Mouse (Mus musculus): ENCODE measurements at regions not wholly inside any gene's neighbourhood (a gene's known extent, or its start where the extent isn't known, plus 50 kb on each side); places are given as distances from the start of the nearest gene placed in this dataset.
A peak's percentile ranks its signal among the peaks of the same experiment; 100 is the strongest.
"Not testable (repeated sequence)": the region's sequence is repeated elsewhere in the genome, so short reads cannot be mapped to it uniquely, and the experiment has no call there.

- H3K27ac ChIP-seq (ENCODE audit: low read length) = peak overlapping the region; percentile 41; the same call in 1 of the 2 replicates
- peak; percentile 66; the same call in 1 of the 2 replicates for ATAC-seq
Observed at GRCm38 (mm10) chr11:40309646-40310045, 385.4 kb downstream of the Mat2b start.

DNA sequence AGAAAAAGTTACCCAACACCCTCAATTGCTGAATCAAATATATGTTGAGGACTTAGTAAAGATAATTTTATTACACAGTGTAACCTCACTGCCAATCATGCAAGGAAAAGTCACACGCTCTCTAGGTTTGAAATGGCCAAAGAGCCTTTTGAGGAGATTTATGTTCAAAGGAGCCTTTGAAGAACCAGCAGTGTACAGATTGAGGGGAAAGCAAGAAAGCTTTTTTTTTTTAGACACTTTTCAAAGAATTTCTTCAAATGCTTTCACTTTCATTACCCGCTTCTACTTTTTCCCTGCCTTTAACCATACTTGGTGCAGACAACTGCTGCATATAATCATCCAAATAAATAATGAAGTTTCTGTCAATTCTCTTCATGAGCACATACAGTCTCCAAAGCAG, 392.4 kb downstream of the Mat2b start:
- no peaks in the 10 kb centered on the region for H3K4me1 ChIP-seq (ENCODE audit: control insufficient read depth, insufficient read depth, low read length)
- 76% methylated on average over 2 of the region's 2 CpGs for WGBS

More at GRCm38 (mm10) chr11:40309646-40310045, 385.4 kb downstream of the Mat2b start:
- 4% methylated on average over 1 of the region's 1 CpGs for WGBS
- Histone ChIP-seq H3K27me3 (ENCODE audit: control insufficient read depth, insufficient read depth, low read depth, low read length) (no peaks in the 10 kb centered on the region), H3K36me3 (ENCODE audit: control insufficient read depth, insufficient read depth, low read length) (no peaks in the 10 kb centered on the region), H3K9ac (ENCODE audit: low read depth, low read length) (no peak overlapping the region), H3K9me3 (replicated peaks; ENCODE audit: control insufficient read depth, low read length, poor library complexity, severe bottlenecking) (0 out of 2 replicates have a peak, but pooled peaks cover 4% of the 10 kb centered on the region), H3K4me1 (ENCODE audit: control insufficient read depth, insufficient read depth, low read length) (peaks cover 6% of the 10 kb centered on the region; the same call in 1 of the 2 replicates), H3K4me3 (ENCODE audit: low read depth, low read length) (no peak overlapping the region), H3K4me2 (ENCODE audit: low read length) (no peak overlapping the region)

DNA sequence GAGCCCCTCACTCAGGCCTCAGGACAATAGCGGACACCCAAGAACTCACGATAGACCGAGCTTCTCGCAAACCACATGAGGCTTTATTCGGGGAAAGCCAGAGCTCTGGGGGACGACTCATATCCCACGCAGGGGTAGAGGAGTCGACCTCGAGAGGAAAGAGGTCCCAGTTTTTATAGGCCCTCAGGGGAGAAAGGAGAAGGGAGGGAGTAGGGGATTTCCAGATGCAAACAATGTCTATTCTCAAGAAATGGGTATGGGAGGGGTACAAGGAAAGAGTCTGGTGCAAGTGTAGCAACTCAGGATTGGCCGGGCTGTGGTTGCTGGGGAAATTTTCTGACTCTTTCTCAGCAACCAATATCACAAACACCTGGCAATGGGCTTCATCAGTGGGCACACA, 395.0 kb downstream of the Mat2b start:
- not testable (repeated sequence) for H3K27ac ChIP-seq (ENCODE audit: low read length); H3K4me1 ChIP-seq (ENCODE audit: control insufficient read depth, insufficient read depth, low read length); H3K9ac ChIP-seq (ENCODE audit: low read depth, low read length); H3K36me3 ChIP-seq (ENCODE audit: control insufficient read depth, insufficient read depth, low read length); H3K4me3 ChIP-seq (ENCODE audit: low read depth, low read length); ATAC-seq; H3K27me3 ChIP-seq (ENCODE audit: control insufficient read depth, insufficient read depth, low read depth, low read length); H3K4me2 ChIP-seq (ENCODE audit: low read length); H3K9me3 ChIP-seq (replicated peaks; ENCODE audit: control insufficient read depth, low read length, poor library complexity, severe bottlenecking)
- WGBS = 86% methylated on average over 10 of the region's 10 CpGs

More for the DNA sequence above, 392.4 kb downstream of the Mat2b start:
- Histone ChIP-seq H3K36me3 (ENCODE audit: control insufficient read depth, insufficient read depth, low read length) (no peaks in the 10 kb centered on the region), H3K27ac (ENCODE audit: low read length) (no peak overlapping the region), H3K4me3 (ENCODE audit: low read depth, low read length) (no peak overlapping the region), H3K4me2 (ENCODE audit: low read length) (no peak overlapping the region), H3K9ac (ENCODE audit: low read depth, low read length) (no peak overlapping the region), H3K27me3 (ENCODE audit: control insufficient read depth, insufficient read depth, low read depth, low read length) (no peaks in the 10 kb centered on the region), H3K9me3 (replicated peaks; ENCODE audit: control insufficient read depth, low read length, poor library complexity, severe bottlenecking) (no peaks in the 10 kb centered on the region)
- no peak for ATAC-seq

GRCm38 (mm10) chr11:40286936-40287335, 408.1 kb downstream of the Mat2b start:
- no peaks in the 10 kb centered on the region for H3K4me1 ChIP-seq (ENCODE audit: control insufficient read depth, insufficient read depth, low read length)
- no peaks in the 10 kb centered on the region for H3K9me3 ChIP-seq (replicated peaks; ENCODE audit: control insufficient read depth, low read length, poor library complexity, severe bottlenecking)
- no peaks in the 10 kb centered on the region for H3K36me3 ChIP-seq (ENCODE audit: control insufficient read depth, insufficient read depth, low read length)
- H3K4me2 ChIP-seq (ENCODE audit: low read length) = no peak overlapping the region
- WGBS = 19% methylated on average over 1 of the region's 1 CpGs
- no peak for ATAC-seq
- H3K27ac ChIP-seq (ENCODE audit: low read length) = no peak overlapping the region
- no peaks in the 10 kb centered on the region for H3K27me3 ChIP-seq (ENCODE audit: control insufficient read depth, insufficient read depth, low read depth, low read length)
- no peak overlapping the region for H3K9ac ChIP-seq (ENCODE audit: low read depth, low read length)
- no peak overlapping the region for H3K4me3 ChIP-seq (ENCODE audit: low read depth, low read length)

DNA sequence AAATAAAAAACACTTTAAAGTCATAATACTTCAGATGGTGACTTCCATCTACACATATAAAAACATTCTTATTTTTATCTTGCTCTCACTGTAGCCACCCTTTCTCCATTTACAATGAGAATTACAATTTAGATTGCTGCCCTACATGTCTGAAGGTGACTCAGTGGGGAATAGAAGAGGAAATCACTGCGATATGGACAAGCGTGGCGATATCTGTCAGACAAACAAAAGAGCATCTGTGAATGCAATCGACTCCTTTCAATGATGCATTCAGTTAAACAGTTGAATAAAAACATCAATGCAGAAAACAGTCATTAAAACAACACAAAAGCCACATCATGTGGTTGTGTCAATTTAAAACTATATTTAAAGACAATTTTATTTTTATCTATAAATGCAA, 408.6 kb downstream of the Mat2b start:
- no peak overlapping the region for H3K9ac ChIP-seq (ENCODE audit: low read depth, low read length)
- ATAC-seq = no peak

GRCm38 (mm10) chr11:40276737-40277136, 418.3 kb downstream of the Mat2b start:
- Histone ChIP-seq H3K9ac (ENCODE audit: low read depth, low read length) (no peak overlapping the region), H3K9me3 (replicated peaks; ENCODE audit: control insufficient read depth, low read length, poor library complexity, severe bottlenecking) (no peaks in the 10 kb centered on the region), H3K4me3 (ENCODE audit: low read depth, low read length) (no peak overlapping the region), H3K27me3 (ENCODE audit: control insufficient read depth, insufficient read depth, low read depth, low read length) (no peaks in the 10 kb centered on the region), H3K4me2 (ENCODE audit: low read length) (no peak overlapping the region), H3K4me1 (ENCODE audit: control insufficient read depth, insufficient read depth, low read length) (no peaks in the 10 kb centered on the region), H3K36me3 (ENCODE audit: control insufficient read depth, insufficient read depth, low read length) (no peaks in the 10 kb centered on the region), H3K27ac (ENCODE audit: low read length) (no peak overlapping the region)
- ATAC-seq = no peak
- 57% methylated on average over 1 of the region's 1 CpGs for WGBS

More for the DNA sequence above, 408.6 kb downstream of the Mat2b start:
- no peaks in the 10 kb centered on the region for H3K4me1 ChIP-seq (ENCODE audit: control insufficient read depth, insufficient read depth, low read length)
- H3K36me3 ChIP-seq (ENCODE audit: control insufficient read depth, insufficient read depth, low read length) = no peaks in the 10 kb centered on the region
- H3K27me3 ChIP-seq (ENCODE audit: control insufficient read depth, insufficient read depth, low read depth, low read length) = no peaks in the 10 kb centered on the region
- no peak overlapping the region for H3K4me2 ChIP-seq (ENCODE audit: low read length)
- WGBS = 27% methylated on average over 4 of the region's 4 CpGs
- no peak overlapping the region for H3K4me3 ChIP-seq (ENCODE audit: low read depth, low read length)
- H3K9me3 ChIP-seq (replicated peaks; ENCODE audit: control insufficient read depth, low read length, poor library complexity, severe bottlenecking) = no peaks in the 10 kb centered on the region
- H3K27ac ChIP-seq (ENCODE audit: low read length) = no peak overlapping the region

DNA sequence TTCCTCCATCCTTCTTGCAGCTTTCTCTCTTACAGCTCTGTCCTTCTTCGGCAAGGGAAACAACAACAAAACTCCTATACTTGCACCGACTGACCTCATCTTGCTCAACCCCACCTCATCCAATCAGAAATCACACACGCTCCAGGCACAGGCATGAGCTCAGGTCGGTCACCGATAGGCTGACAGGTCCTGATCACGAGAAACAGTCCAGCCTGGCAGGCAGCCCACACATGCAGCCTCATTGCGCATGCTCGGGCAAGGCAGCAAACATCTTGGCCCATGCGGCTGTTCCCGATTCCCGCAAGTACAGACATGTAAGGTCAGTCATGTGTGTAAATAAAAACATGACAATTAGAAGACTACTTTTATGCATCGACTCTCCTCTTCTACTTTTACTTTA, 441.9 kb downstream of the Mat2b start:
- ATAC-seq = no peak
- H3K27me3 ChIP-seq (ENCODE audit: control insufficient read depth, insufficient read depth, low read depth, low read length) = no peaks in the 10 kb centered on the region
- H3K9ac ChIP-seq (ENCODE audit: low read depth, low read length) = no peak overlapping the region

GRCm38 (mm10) chr11:40252399-40252798, 442.6 kb downstream of the Mat2b start:
- WGBS = 91% methylated on average over 3 of the region's 3 CpGs
- Histone ChIP-seq H3K4me3 (ENCODE audit: low read depth, low read length) (no peak overlapping the region), H3K36me3 (ENCODE audit: control insufficient read depth, insufficient read depth, low read length) (no peaks in the 10 kb centered on the region), H3K9me3 (replicated peaks; ENCODE audit: control insufficient read depth, low read length, poor library complexity, severe bottlenecking) (no peaks in the 10 kb centered on the region), H3K9ac (ENCODE audit: low read depth, low read length) (no peak overlapping the region), H3K27ac (ENCODE audit: low read length) (no peak overlapping the region), H3K4me1 (ENCODE audit: control insufficient read depth, insufficient read depth, low read length) (no peaks in the 10 kb centered on the region), H3K27me3 (ENCODE audit: control insufficient read depth, insufficient read depth, low read depth, low read length) (no peaks in the 10 kb centered on the region), H3K4me2 (ENCODE audit: low read length) (no peak overlapping the region)
- ATAC-seq = no peak

More for the DNA sequence above, 441.9 kb downstream of the Mat2b start:
- no peaks in the 10 kb centered on the region for H3K36me3 ChIP-seq (ENCODE audit: control insufficient read depth, insufficient read depth, low read length)
- no peak overlapping the region for H3K4me2 ChIP-seq (ENCODE audit: low read length)
- no peaks in the 10 kb centered on the region for H3K4me1 ChIP-seq (ENCODE audit: control insufficient read depth, insufficient read depth, low read length)
- H3K9me3 ChIP-seq (replicated peaks; ENCODE audit: control insufficient read depth, low read length, poor library complexity, severe bottlenecking) = no peaks in the 10 kb centered on the region
- H3K4me3 ChIP-seq (ENCODE audit: low read depth, low read length) = no peak overlapping the region
- WGBS = 91% methylated on average over 12 of the region's 12 CpGs
- H3K27ac ChIP-seq (ENCODE audit: low read length) = no peak overlapping the region

DNA sequence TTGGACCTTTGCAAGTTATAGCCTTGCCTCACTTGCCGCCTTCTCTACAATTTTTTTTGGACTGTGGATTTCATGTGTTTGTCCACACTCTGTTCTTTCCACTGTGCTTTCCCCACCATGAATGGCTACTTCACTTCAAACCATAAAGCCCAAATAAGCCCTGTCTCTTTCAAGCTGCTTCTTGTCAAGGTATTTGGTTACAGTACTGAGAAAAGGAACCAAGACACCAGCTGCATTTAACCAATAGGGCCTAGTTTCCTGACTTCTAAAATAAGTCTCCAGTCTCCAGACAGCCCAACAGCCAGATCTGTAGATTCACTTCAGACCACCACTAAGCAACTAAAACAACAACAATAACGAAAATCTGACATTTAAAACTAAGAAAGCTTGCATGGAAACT, 443.9 kb downstream of the Mat2b start:
- 82% methylated on average over 2 of the region's 2 CpGs for WGBS
- no peaks in the 10 kb centered on the region for H3K4me1 ChIP-seq (ENCODE audit: control insufficient read depth, insufficient read depth, low read length)

More for the DNA sequence above, 443.9 kb downstream of the Mat2b start:
- Histone ChIP-seq H3K36me3 (ENCODE audit: control insufficient read depth, insufficient read depth, low read length) (no peaks in the 10 kb centered on the region), H3K27me3 (ENCODE audit: control insufficient read depth, insufficient read depth, low read depth, low read length) (no peaks in the 10 kb centered on the region), H3K9ac (ENCODE audit: low read depth, low read length) (no peak overlapping the region), H3K9me3 (replicated peaks; ENCODE audit: control insufficient read depth, low read length, poor library complexity, severe bottlenecking) (no peaks in the 10 kb centered on the region), H3K4me2 (ENCODE audit: low read length) (no peak overlapping the region), H3K27ac (ENCODE audit: low read length) (no peak overlapping the region), H3K4me3 (ENCODE audit: low read depth, low read length) (no peak overlapping the region)
- ATAC-seq = no peak

All from midbrain, embryonic 16.5 days (tissue).